ENCODE assay signal across 10 mouse cellular contexts in genomic region chr14:89347972-89348371, GRCm38 (mm10).
A peak's percentile ranks its signal among the peaks of the same experiment; 100 is the strongest.
DNase-seq lines count a peak whose midpoint lies in the region; ATAC-seq and TF ChIP-seq lines count a peak whose summit lies in the region.
"Had no signal": no experiment of that assay in that cellular context is flagged by ENCODE, and none has a peak within 500 bp of the region (broad histone marks: within the 10 kb centered on the region; RNA-seq: fewer than 3 reads in every experiment).

No protein-coding gene starts in this region.

- no peak overlapping the region for H3K4me2 ChIP-seq in hindbrain, embryonic 16.5 days (ENCODE audit: low read length)
- no peak overlapping the region for H3K4me2 ChIP-seq in hindbrain, embryonic 13.5 days
- H3K4me2 ChIP-seq in forebrain, postnatal 0 days (ENCODE audit: low read depth): no peak overlapping the region

- no peak overlapping the region for H3K4me3 ChIP-seq in hindbrain, embryonic 16.5 days (ENCODE audit: low read length)
- no peak overlapping the region for H3K4me3 ChIP-seq in hindbrain, embryonic 13.5 days
- H3K4me3 ChIP-seq in forebrain, postnatal 0 days (ENCODE audit: low read depth, low read length): no peak overlapping the region

- H3K27me3 ChIP-seq in hindbrain, embryonic 16.5 days (replicated peaks; ENCODE audit: control insufficient read depth, insufficient read depth, low read length): no peaks in the 10 kb centered on the region
- no peaks in the 10 kb centered on the region for H3K27me3 ChIP-seq in hindbrain, embryonic 13.5 days
- no peaks in the 10 kb centered on the region for H3K27me3 ChIP-seq in forebrain, postnatal 0 days (ENCODE audit: insufficient read depth, low read length)

- no peaks in the 10 kb centered on the region for H3K36me3 ChIP-seq in hindbrain, embryonic 16.5 days (ENCODE audit: control insufficient read depth, insufficient read depth, low read length)
- no peaks in the 10 kb centered on the region for H3K36me3 ChIP-seq in hindbrain, embryonic 13.5 days
- no peaks in the 10 kb centered on the region for H3K36me3 ChIP-seq in forebrain, postnatal 0 days (ENCODE audit: insufficient read depth)

- WGBS in hindbrain, embryonic 16.5 days: 40% methylated on average over 4 of the region's 4 CpGs
- WGBS in hindbrain, embryonic 13.5 days: 56% methylated on average over 4 of the region's 4 CpGs
- 41% methylated on average over 4 of the region's 4 CpGs for WGBS in forebrain, postnatal 0 days

- 0 out of 2 replicates have a peak, but pooled peaks have one; percentile 65 for ATAC-seq in hindbrain, embryonic 16.5 days
- ATAC-seq in hindbrain, embryonic 13.5 days (ENCODE audit: low FRiP score): no peak
- ATAC-seq in forebrain, postnatal 0 days: peak; percentile 68

- DNase-seq in 3T3-L1 (ENCODE audit: low read depth, low spot score) (peak; percentile 44), MEL-GATA-1-ER (ENCODE audit: extremely low read depth, low read depth) (peak; percentile 2)
- peak; percentile 64 for DNase-seq in forebrain, postnatal 0 days
- DNase-seq in urinary bladder, postnatal 4 days (ENCODE audit: low spot score in 2 of 2): no peak
- DNase-seq in urinary bladder, postnatal 14 days (ENCODE audit: low spot score): no peak
- no peak for DNase-seq in cerebellum, adult 11-12 months
- DNase-seq: kidney, postnatal 25 days; lung, postnatal 14 days had no signal

- H3K9me3 ChIP-seq in hindbrain, embryonic 16.5 days (ENCODE audit: control insufficient read depth, low read length): no peaks in the 10 kb centered on the region
- H3K9me3 ChIP-seq in hindbrain, embryonic 13.5 days: no peaks in the 10 kb centered on the region
- no peaks in the 10 kb centered on the region for H3K9me3 ChIP-seq in forebrain, postnatal 0 days (ENCODE audit: low read length)

- TF ChIP-seq CTCF in forebrain, postnatal 0 days (IDR thresholded peaks at IDR 0.05; ENCODE audit: low read depth): peak; percentile 70

- H3K27ac ChIP-seq in hindbrain, embryonic 16.5 days (ENCODE audit: low read depth, low read length): no peak overlapping the region
- no peak overlapping the region for H3K27ac ChIP-seq in hindbrain, embryonic 13.5 days
- no peak overlapping the region for H3K27ac ChIP-seq in forebrain, postnatal 0 days (ENCODE audit: low read depth, low read length)

- H3K9ac ChIP-seq in hindbrain, embryonic 16.5 days (ENCODE audit: low read depth, low read length): no peak overlapping the region
- no peak overlapping the region for H3K9ac ChIP-seq in hindbrain, embryonic 13.5 days
- no peak overlapping the region for H3K9ac ChIP-seq in forebrain, postnatal 0 days

- no peaks in the 10 kb centered on the region for H3K4me1 ChIP-seq in hindbrain, embryonic 16.5 days (ENCODE audit: control insufficient read depth, insufficient read depth, low read depth, low read length)
- no peaks in the 10 kb centered on the region for H3K4me1 ChIP-seq in hindbrain, embryonic 13.5 days (replicated peaks)
- H3K4me1 ChIP-seq in forebrain, postnatal 0 days (ENCODE audit: insufficient read depth): no peaks in the 10 kb centered on the region

Comparison
In these comparisons a context has a peak if more than half of its experiments do, and no peak if none do; other contexts are left out.
1. DNase-seq: peak in 3T3-L1 (single experiment), MEL-GATA-1-ER (single experiment) and forebrain, postnatal 0 days (single experiment); none in urinary bladder, postnatal 4 days (0 of 2), urinary bladder, postnatal 14 days (single experiment) and cerebellum, adult 11-12 months (single experiment).